In the genomic region with DNA sequence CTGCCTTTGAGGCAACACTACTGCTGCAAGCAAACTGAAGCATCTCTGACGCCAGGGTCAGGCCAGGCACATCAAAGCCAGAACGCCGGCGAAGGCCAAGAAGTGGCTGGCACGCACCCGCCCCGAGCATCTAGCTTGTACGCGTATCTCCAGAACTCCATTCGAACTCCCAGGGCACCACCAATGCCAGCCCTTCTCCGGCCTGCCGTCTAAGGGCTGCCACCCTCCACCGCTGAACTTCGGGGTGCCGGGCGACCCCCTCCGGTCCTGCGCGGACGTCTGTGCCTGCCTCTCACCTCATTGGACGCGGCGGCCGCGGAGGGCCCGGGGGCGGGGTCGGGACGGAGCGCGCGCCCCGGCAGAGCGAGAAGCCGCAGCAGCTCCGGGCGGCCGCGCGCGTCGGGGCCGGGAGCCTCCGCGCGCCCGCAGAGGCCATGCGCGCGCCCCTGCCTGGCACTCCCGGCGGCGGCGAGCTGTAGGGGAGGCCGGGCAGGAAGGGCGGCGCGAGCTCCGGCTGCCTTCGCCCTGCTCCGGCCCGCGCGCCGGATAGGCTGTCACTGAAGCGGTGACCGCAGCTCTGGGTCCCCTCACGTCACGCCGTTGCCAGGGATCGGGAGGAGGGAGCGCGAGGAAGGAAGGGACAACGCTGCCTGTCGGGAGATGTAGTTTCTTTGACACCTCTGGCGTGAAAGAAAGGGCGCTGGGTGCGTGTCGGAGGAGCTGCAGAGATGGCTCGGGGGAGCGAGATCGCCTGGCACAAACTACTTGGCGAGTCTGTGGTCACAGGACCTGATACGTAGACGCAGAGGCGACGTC, we compare ENCODE assay signal across 8 mouse cellular contexts. TPM values are rescaled to one million over a fixed set of nuclear protein-coding genes. Genes with fewer than 3 reads are reported as not detected.
DNase-seq lines count a peak whose midpoint lies in the region; ATAC-seq lines count a peak whose summit lies in the region.

A gene (minus strand): TSS at position 596 of the 816 bp plus-strand sequence.

- peak; percentile 76 for ATAC-seq in megakaryocyte progenitor cell, adult 5-6 weeks (replicated peaks; ENCODE audit: poor library complexity)

- DNase-seq in adipocyte (ENCODE audit: low spot score): peak; percentile 86
- peak; percentile 95 for DNase-seq in embryo, embryonic 10 days (ENCODE audit: low spot score)
- peak; percentile 89 for DNase-seq in gastrocnemius, postnatal 10 days
- peak; percentile 94 for DNase-seq in induced T-regulatory cell, adult 2 months (ENCODE audit: low read depth)
- peak; percentile 93 to 95 for DNase-seq in left cerebral cortex, adult 9 months (ENCODE audit: low spot score in 2 of 2)
- peak; percentile 88 for DNase-seq in right cerebral cortex, postnatal 14 days
- DNase-seq in urinary bladder, postnatal 36 days (ENCODE audit: low spot score in 2 of 2): peak; percentile 81 to 91

RNA-seq across cellular contexts. Expression of the gene that starts here (rescaled TPM):
- 100 to 1,000 TPM; 170 to 198 TPM for total RNA-seq in gastrocnemius, postnatal 10 days (2021)
- 13.8 and 17.6 TPM in 2 replicates for total RNA-seq in megakaryocyte progenitor cell, adult 5-6 weeks (2015)
- 8.8 and 9.4 TPM in 2 replicates for total RNA-seq in megakaryocyte progenitor cell, adult 5-6 weeks (2017)

Comparison
In these comparisons a context has a peak if more than half of its experiments do, and no peak if none do; other contexts are left out.
1. Peak in every context shown above with its lines: DNase-seq and ATAC-seq.
2. RNA of the gene that starts here (total RNA-seq): 170 to 198 TPM in gastrocnemius, postnatal 10 days; 8.8 to 17.6 TPM in megakaryocyte progenitor cell, adult 5-6 weeks; every median in the first group is over 4 times any median in the second.